In genomic region chr3:85015667-85016066, GRCm38 (mm10) we compare ENCODE assay signal across 10 mouse cellular contexts.
A peak's percentile ranks its signal among the peaks of the same experiment; 100 is the strongest.
DNase-seq lines count a peak whose midpoint lies in the region; ATAC-seq and TF ChIP-seq lines count a peak whose summit lies in the region.
"Had no signal": no experiment of that assay in that cellular context is flagged by ENCODE, and none has a peak within 500 bp of the region (broad histone marks: within the 10 kb centered on the region; RNA-seq: fewer than 3 reads in every experiment).

No protein-coding gene starts in this region.

- no peak overlapping the region for H3K4me2 ChIP-seq in midbrain, embryonic 14.5 days (ENCODE audit: low read length)
- H3K4me2 ChIP-seq in midbrain, embryonic 11.5 days, result no peak overlapping the region
- no peak overlapping the region for H3K4me2 ChIP-seq in intestine, postnatal 0 days (replicated peaks; ENCODE audit: low read depth)
- H3K4me2 ChIP-seq: limb, embryonic 12.5 days had no signal

- no peak overlapping the region for H3K4me3 ChIP-seq in midbrain, embryonic 14.5 days (replicated peaks; ENCODE audit: low read depth, low read length)
- no peak overlapping the region for H3K4me3 ChIP-seq in midbrain, embryonic 11.5 days (ENCODE audit: low read depth, low read length)
- no peak overlapping the region for H3K4me3 ChIP-seq in intestine, postnatal 0 days (ENCODE audit: low read depth, low read length)
- H3K4me3 ChIP-seq: erythroblast, embryonic 14.5 days; limb, embryonic 12.5 days had no signal

- H3K27me3 ChIP-seq in midbrain, embryonic 14.5 days (ENCODE audit: control insufficient read depth, insufficient read depth, low read length), result no peaks in the 10 kb centered on the region
- H3K27me3 ChIP-seq in midbrain, embryonic 11.5 days (ENCODE audit: control insufficient read depth, insufficient read depth, low read length), result no peaks in the 10 kb centered on the region
- no peaks in the 10 kb centered on the region for H3K27me3 ChIP-seq in intestine, postnatal 0 days (replicated peaks; ENCODE audit: control insufficient read depth, insufficient read depth, low read length)
- H3K27me3 ChIP-seq: limb, embryonic 12.5 days had no signal

- H3K9ac ChIP-seq in midbrain, embryonic 14.5 days (replicated peaks; ENCODE audit: low read length), result no peak overlapping the region
- H3K9ac ChIP-seq in midbrain, embryonic 11.5 days (ENCODE audit: low read length), result no peak overlapping the region
- H3K9ac ChIP-seq in intestine, postnatal 0 days (ENCODE audit: low read depth, low read length), result no peak overlapping the region
- H3K9ac ChIP-seq: limb, embryonic 12.5 days had no signal

- peak; percentile 4 for DNase-seq in embryo, embryonic 11 days
- no peak for DNase-seq in embryo, embryonic 10.5 days (ENCODE audit: low spot score)
- peak; percentile 42 for DNase-seq in midbrain, embryonic 14.5 days
- DNase-seq in midbrain, embryonic 11.5 days (ENCODE audit: low spot score, missing footprints), result no peak
- peak; percentile 67 to 73 for DNase-seq in left cerebral cortex, adult 18-20 months (ENCODE audit: low spot score in 2 of 2)
- DNase-seq in right cerebral cortex, postnatal 4 days, result peak; percentile 37
- no peak for DNase-seq in MN1 (ENCODE audit: low spot score)

- no peaks in the 10 kb centered on the region for H3K4me1 ChIP-seq in midbrain, embryonic 14.5 days (ENCODE audit: control insufficient read depth, insufficient read depth, low read length)
- H3K4me1 ChIP-seq in midbrain, embryonic 11.5 days (ENCODE audit: control insufficient read depth, insufficient read depth, low read length), result no peaks in the 10 kb centered on the region
- no peaks in the 10 kb centered on the region for H3K4me1 ChIP-seq in intestine, postnatal 0 days (replicated peaks; ENCODE audit: control insufficient read depth, insufficient read depth, low read length)
- H3K4me1 ChIP-seq: limb, embryonic 12.5 days had no signal

- no peak for ATAC-seq in midbrain, embryonic 14.5 days (ENCODE audit: low FRiP score, low TSS enrichment)
- no peak for ATAC-seq in midbrain, embryonic 11.5 days (ENCODE audit: low FRiP score)
- ATAC-seq in intestine, postnatal 0 days, result no peak

- H3K9me3 ChIP-seq in midbrain, embryonic 14.5 days (ENCODE audit: control insufficient read depth, low read length), result no peaks in the 10 kb centered on the region
- H3K9me3 ChIP-seq in midbrain, embryonic 11.5 days (ENCODE audit: control insufficient read depth, low read length), result no peaks in the 10 kb centered on the region
- no peaks in the 10 kb centered on the region for H3K9me3 ChIP-seq in intestine, postnatal 0 days (ENCODE audit: control insufficient read depth)
- H3K9me3 ChIP-seq: limb, embryonic 12.5 days had no signal

- 48% methylated on average over 9 of the region's 9 CpGs for WGBS in midbrain, embryonic 14.5 days
- WGBS in midbrain, embryonic 11.5 days, result 62% methylated on average over 9 of the region's 9 CpGs
- WGBS in intestine, postnatal 0 days, result 66% methylated on average over 9 of the region's 9 CpGs

- H3K27ac ChIP-seq in midbrain, embryonic 14.5 days (replicated peaks; ENCODE audit: low read depth, low read length), result no peak overlapping the region
- no peak overlapping the region for H3K27ac ChIP-seq in midbrain, embryonic 11.5 days (ENCODE audit: low read depth, low read length)
- no peak overlapping the region for H3K27ac ChIP-seq in intestine, postnatal 0 days (ENCODE audit: low read depth, low read length)
- H3K27ac ChIP-seq: limb, embryonic 12.5 days had no signal

- no peak for TF ChIP-seq CTCF in intestine, postnatal 0 days (IDR thresholded peaks at IDR 0.05; ENCODE audit: low read depth)

- H3K36me3 ChIP-seq in midbrain, embryonic 14.5 days (ENCODE audit: control insufficient read depth, insufficient read depth, low read length), result no peaks in the 10 kb centered on the region
- no peaks in the 10 kb centered on the region for H3K36me3 ChIP-seq in midbrain, embryonic 11.5 days (ENCODE audit: control insufficient read depth, insufficient read depth, low read length)
- no peaks in the 10 kb centered on the region for H3K36me3 ChIP-seq in intestine, postnatal 0 days (ENCODE audit: control insufficient read depth, insufficient read depth)
- H3K36me3 ChIP-seq: limb, embryonic 12.5 days had no signal

Comparison
In these comparisons a context has a peak if more than half of its experiments do, and no peak if none do; other contexts are left out.
1. DNase-seq: peak in embryo, embryonic 11 days (single experiment), midbrain, embryonic 14.5 days (single experiment), left cerebral cortex, adult 18-20 months (2 of 2) and right cerebral cortex, postnatal 4 days (single experiment); none in embryo, embryonic 10.5 days (single experiment), midbrain, embryonic 11.5 days (single experiment) and MN1 (single experiment).